Mouse (Mus musculus): ENCODE results near the gene Gstp1.

DNA sequence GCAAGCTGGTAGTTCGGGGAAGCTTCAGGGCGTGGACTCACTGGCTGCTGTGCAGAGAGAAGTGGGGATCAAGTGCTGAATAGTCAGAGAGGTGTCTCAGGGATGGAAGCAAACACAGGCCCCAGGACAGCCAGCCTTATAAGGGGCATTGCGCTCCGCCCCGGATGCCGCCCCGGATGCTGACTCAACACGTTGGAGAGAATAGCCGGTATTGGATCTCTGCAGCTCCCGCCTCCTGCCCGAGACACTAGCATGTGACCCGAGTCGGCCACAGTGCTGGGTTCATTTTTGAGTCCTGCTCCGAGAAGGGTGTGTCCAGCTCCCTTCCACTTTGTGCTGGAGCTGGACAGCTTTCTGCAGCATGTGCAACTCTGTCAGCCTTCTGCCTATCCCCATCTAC is 4.3 kb upstream of the Gstp1 start:
- TF ChIP-seq CTCF (IDR thresholded peaks at IDR 0.05; ENCODE audit: low read depth, low read length) (no peak), POLR2A (IDR thresholded peaks at IDR 0.05; ENCODE audit: insufficient read depth, low read length) (peak; percentile 52)

Data from ES-Bruce4 (cell line).